7 mouse cellular contexts compared by ENCODE assay signal in genomic region chr11:111066299-111066691, GRCm38 (mm10). TPM values are rescaled to one million over a fixed set of nuclear protein-coding genes. Genes with fewer than 3 reads are reported as not detected.
DNase-seq lines count a peak whose midpoint lies in the region; ATAC-seq lines count a peak whose summit lies in the region.

No protein-coding gene starts in this region.

- peak overlapping the region; percentile 27 for H3K9ac ChIP-seq in lung, embryonic 15.5 days
- H3K9ac ChIP-seq in forebrain, embryonic 12.5 days: peak overlapping the region; percentile 44
- H3K9ac ChIP-seq in hindbrain, embryonic 13.5 days: peak overlapping the region; percentile 67

- H3K36me3 ChIP-seq in lung, embryonic 15.5 days: no peaks in the 10 kb centered on the region
- H3K36me3 ChIP-seq in forebrain, embryonic 12.5 days (replicated peaks): no peaks in the 10 kb centered on the region
- no peaks in the 10 kb centered on the region for H3K36me3 ChIP-seq in hindbrain, embryonic 13.5 days
- no peaks in the 10 kb centered on the region for H3K36me3 ChIP-seq in midbrain, embryonic 10.5 days

- no peak for DNase-seq in lung, postnatal 14 days
- no peak for DNase-seq in midbrain, embryonic 10.5 days (ENCODE audit: low spot score)
- DNase-seq in testis, postnatal 10 days (ENCODE audit: low spot score): peak; percentile 39
- DNase-seq in spleen, postnatal 36 days (ENCODE audit: low spot score in 2 of 2): no peak

- peak overlapping the region; percentile 53 for H3K4me3 ChIP-seq in lung, embryonic 15.5 days
- H3K4me3 ChIP-seq in forebrain, embryonic 12.5 days (replicated peaks): peak overlapping the region; percentile 63
- peak overlapping the region; percentile 61 for H3K4me3 ChIP-seq in hindbrain, embryonic 13.5 days
- H3K4me3 ChIP-seq in midbrain, embryonic 10.5 days: peak overlapping the region; percentile 72

- H3K4me2 ChIP-seq in lung, embryonic 15.5 days: peak overlapping the region; percentile 74
- H3K4me2 ChIP-seq in forebrain, embryonic 12.5 days: peak overlapping the region; percentile 96
- H3K4me2 ChIP-seq in hindbrain, embryonic 13.5 days: peak overlapping the region; percentile 94

- ATAC-seq in lung, embryonic 15.5 days (ENCODE audit: borderline replicate concordance, extremely low read depth, low FRiP score, low TSS enrichment): peak; percentile 67
- ATAC-seq in forebrain, embryonic 12.5 days (ENCODE audit: low FRiP score): peak; percentile 69
- peak; percentile 73 for ATAC-seq in hindbrain, embryonic 13.5 days (ENCODE audit: low FRiP score)

- H3K27ac ChIP-seq in lung, embryonic 15.5 days: no peak overlapping the region; the same call in 1 of the 2 replicates
- H3K27ac ChIP-seq in forebrain, embryonic 12.5 days: no peak overlapping the region
- no peak overlapping the region for H3K27ac ChIP-seq in hindbrain, embryonic 13.5 days
- H3K27ac ChIP-seq in midbrain, embryonic 10.5 days (replicated peaks): peak overlapping the region; percentile 84

- peaks cover 12% of the 10 kb centered on the region for H3K4me1 ChIP-seq in lung, embryonic 15.5 days
- peaks cover 8% of the 10 kb centered on the region for H3K4me1 ChIP-seq in forebrain, embryonic 12.5 days
- peaks cover 23% of the 10 kb centered on the region for H3K4me1 ChIP-seq in hindbrain, embryonic 13.5 days (replicated peaks)
- peaks cover 28% of the 10 kb centered on the region for H3K4me1 ChIP-seq in midbrain, embryonic 10.5 days

- H3K27me3 ChIP-seq in lung, embryonic 15.5 days: peaks cover 14% of the 10 kb centered on the region
- peaks cover 17% of the 10 kb centered on the region for H3K27me3 ChIP-seq in forebrain, embryonic 12.5 days
- peaks cover 13% of the 10 kb centered on the region for H3K27me3 ChIP-seq in hindbrain, embryonic 13.5 days
- H3K27me3 ChIP-seq in midbrain, embryonic 10.5 days (ENCODE audit: low read depth, poor library complexity, severe bottlenecking): peaks cover 15% of the 10 kb centered on the region

- WGBS in lung, embryonic 15.5 days: under 1% methylated on average over 9 of the region's 9 CpGs
- WGBS in forebrain, embryonic 12.5 days: under 1% methylated on average over 9 of the region's 9 CpGs
- under 1% methylated on average over 9 of the region's 9 CpGs for WGBS in hindbrain, embryonic 13.5 days
- under 1% methylated on average over 9 of the region's 9 CpGs for WGBS in midbrain, embryonic 10.5 days

- no peaks in the 10 kb centered on the region for H3K9me3 ChIP-seq in lung, embryonic 15.5 days
- H3K9me3 ChIP-seq in forebrain, embryonic 12.5 days: no peaks in the 10 kb centered on the region
- no peaks in the 10 kb centered on the region for H3K9me3 ChIP-seq in hindbrain, embryonic 13.5 days
- H3K9me3 ChIP-seq in midbrain, embryonic 10.5 days (replicated peaks): no peaks in the 10 kb centered on the region

RNA-seq across cellular contexts. Expression of gene Kcnj2, which starts 0.3 kb away (rescaled TPM):
- 2.2 and 2.3 TPM in 2 replicates for polyA plus RNA-seq in lung, embryonic 15.5 days (2015; fragmentation: Nextera tagmentation; extraction: Ambion mirVana)
- polyA plus RNA-seq in forebrain, embryonic 12.5 days (2016; fragmentation: Nextera tagmentation; extraction: Ambion mirVana): 1.4 TPM in 2 replicates
- polyA plus RNA-seq in hindbrain, embryonic 13.5 days (2015; fragmentation: Nextera tagmentation; extraction: Ambion mirVana): 1.1 and 1.4 TPM in 2 replicates
- polyA plus RNA-seq in midbrain, embryonic 10.5 days (2016; fragmentation: Nextera tagmentation; extraction: Ambion mirVana): 0.65 and 0.94 TPM in 2 replicates
